Mouse (Mus musculus): Measurements from ENCODE around the gene Glipr1l3.
"Not testable (repeated sequence)": the region's sequence is repeated elsewhere in the genome, so short reads cannot be mapped to it uniquely, and the experiment has no call there.

Gene Glipr1l3

GRCm38 (mm10) chr10:112159882-112160560 lies at the start of gene Glipr1l3:
Gene Glipr1l3, minus strand, starts transcription at chr10:112160327.
- peak; percentile 33 for DNase-seq

- DNase-seq, result no peak
Measured at GRCm38 (mm10) chr10:112203463-112203862, 43.3 kb upstream of the Glipr1l3 start.

- DNase-seq, result not testable (repeated sequence)
Measured at GRCm38 (mm10) chr10:112193919-112194318, 33.8 kb upstream of the Glipr1l3 start.

- DNase-seq, result not testable (repeated sequence)
Measured at GRCm38 (mm10) chr10:112177027-112177426, 16.9 kb upstream of the Glipr1l3 start.

- DNase-seq, result no peak
Measured at GRCm38 (mm10) chr10:112163168-112163766, 3.1 kb upstream of the Glipr1l3 start, which contains the start of gene Caps2. Gene Caps2, plus strand, starts transcription at chr10:112163621.

GRCm38 (mm10) chr10:112139834-112140233 lies 20.3 kb downstream of the Glipr1l3 start:
- DNase-seq, result no peak

- DNase-seq, result no peak
Measured at GRCm38 (mm10) chr10:112138871-112139430, 21.2 kb downstream of the Glipr1l3 start.

GRCm38 (mm10) chr10:112138050-112138870 lies 21.9 kb downstream of the Glipr1l3 start:
- peak; percentile 2 for DNase-seq

GRCm38 (mm10) chr10:112132194-112132593 lies 27.9 kb downstream of the Glipr1l3 start:
- DNase-seq, result no peak

GRCm38 (mm10) chr10:112127682-112128230 lies 32.4 kb downstream of the Glipr1l3 start:
- DNase-seq, result not testable (repeated sequence)

GRCm38 (mm10) chr10:112125090-112125489 lies 35.0 kb downstream of the Glipr1l3 start:
- DNase-seq, result not testable (repeated sequence)

GRCm38 (mm10) chr10:112110401-112110800 lies 49.7 kb downstream of the Glipr1l3 start:
- DNase-seq, result no peak

- peak; percentile 54 for DNase-seq
Measured at GRCm38 (mm10) chr10:112105785-112106184, 54.3 kb downstream of the Glipr1l3 start.

Measured in thymus, postnatal 25 days (tissue).